Mouse (Mus musculus): ENCODE data around the gene Tnr.

- TF ChIP-seq CTCF (IDR thresholded peaks at IDR 0.05; ENCODE audit: low read depth, low read length) (no peak), POLR2A (IDR thresholded peaks at IDR 0.05; ENCODE audit: borderline replicate concordance, low read depth, low read length) (no peak)
Observed at GRCm38 (mm10) chr1:159788312-159788711, 264.7 kb downstream of the Tnr start.

All from bone marrow macrophage, adult 2 months (primary cell).